Mouse (Mus musculus) bone marrow, adult 2 months (tissue): Measurements from ENCODE around the gene Dennd2d. TPM values are rescaled to one million over a fixed set of nuclear protein-coding genes. Genes with fewer than 3 reads are reported as not detected.

ENCODE experiments used
- H3K27ac ChIP-seq: fragments of 200-500 bp; 2 replicates; pipeline ENCODE4 v1.5.1; 2012; ENCODE audit warnings: low read depth, mild to moderate bottlenecking, control low read depth, inconsistent platforms, low read length; ENCODE audit not compliant: control insufficient read depth, poor library complexity, insufficient read depth
- H3K4me1 ChIP-seq: fragments of 200-500 bp; 2 replicates; pipeline ENCODE4 v1.6.1; 2011; ENCODE audit warnings: low read length; ENCODE audit not compliant: control insufficient read depth, insufficient read depth
- H3K4me3 ChIP-seq: fragments of 200-500 bp; replicated peaks from 2 replicates; pipeline ENCODE3; 2011; ENCODE audit warnings: mild to moderate bottlenecking, low read depth, low read length, control low read depth; ENCODE audit not compliant: control insufficient read depth
- CTCF ChIP-seq: fragments of 200-500 bp; IDR thresholded peaks from 2 replicates; pipeline ENCODE4 v1.5.1; 2011; ENCODE audit warnings: low read length, control low read depth; ENCODE audit not compliant: control insufficient read depth, insufficient read depth
- POLR2A ChIP-seq: fragments of 200-500 bp; IDR thresholded peaks from 2 replicates; pipeline ENCODE4 v1.6.1; 2011; ENCODE audit warnings: low read depth, mild to moderate bottlenecking, control low read depth, low read length, borderline replicate concordance; ENCODE audit not compliant: control insufficient read depth
- WGBS: fragments of 180-500 bp; shearing (Covaris S2); methylation state at CpG from one replicate; pipeline ENCODE4 v1.1.7; 2018; 5-methylcytosine and 5-hydroxymethylcytosine counted together
- polyA plus RNA-seq: library from polyadenylated mRNA; stranded (reverse); fragments of >200 nt; gene quantifications from 2 replicates; pipeline ENCODE4 v1.2.4, GENCODE M21; 2011; ENCODE audit warnings: low replicate concordance; ENCODE audit not compliant: missing spikeins, insufficient read depth, insufficient read length

Gene Dennd2d
- polyA plus RNA-seq = 12.3 and 35.4 TPM in 2 replicates

DNA sequence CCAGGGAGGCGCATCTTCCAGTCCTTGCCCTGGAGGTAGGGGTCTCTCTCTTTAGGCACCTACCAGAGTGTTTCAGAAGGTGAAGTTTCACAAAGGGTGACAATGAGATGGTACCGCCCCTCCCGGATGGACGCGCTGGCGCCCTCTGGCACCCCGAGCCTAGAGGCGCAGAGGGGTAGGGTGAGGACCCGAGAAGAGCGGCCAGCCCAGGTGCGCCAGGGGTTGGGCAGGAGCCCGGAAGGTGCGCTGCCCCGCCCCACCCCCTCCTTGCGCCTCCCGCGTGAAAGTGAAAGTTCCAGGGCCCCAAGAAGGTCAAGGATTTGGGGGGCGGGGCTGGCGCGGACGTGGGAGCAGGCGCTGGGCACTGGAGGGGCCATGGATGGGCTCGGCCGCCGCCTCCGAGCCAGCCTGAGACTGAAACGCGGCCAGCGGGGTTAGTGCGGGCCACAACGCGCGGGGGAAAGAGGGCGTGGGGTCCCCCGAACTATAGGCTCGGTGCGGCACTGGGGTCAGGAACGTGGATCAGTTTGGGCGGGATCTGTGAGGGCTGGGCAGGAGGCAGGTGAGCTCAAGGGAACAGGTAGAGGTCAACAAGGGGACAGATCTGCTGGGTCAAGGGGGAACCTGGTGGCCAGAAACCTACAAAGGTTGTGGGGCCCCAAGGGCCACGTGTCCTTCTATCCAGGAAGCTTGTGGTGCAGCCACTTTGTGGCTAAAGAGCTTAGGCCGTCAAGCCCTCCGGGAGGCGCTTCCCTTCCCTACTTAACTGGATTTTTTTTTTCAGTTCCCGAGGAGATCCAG lies at the start of gene Dennd2d:
Gene Dennd2d (plus strand): TSS at position 125 of the 801 bp plus-strand sequence.
- peak within 1 kb of the TSS; percentile 95 for H3K27ac ChIP-seq
- WGBS = under 1% methylated on average over 44 of the region's 44 CpGs

DNA sequence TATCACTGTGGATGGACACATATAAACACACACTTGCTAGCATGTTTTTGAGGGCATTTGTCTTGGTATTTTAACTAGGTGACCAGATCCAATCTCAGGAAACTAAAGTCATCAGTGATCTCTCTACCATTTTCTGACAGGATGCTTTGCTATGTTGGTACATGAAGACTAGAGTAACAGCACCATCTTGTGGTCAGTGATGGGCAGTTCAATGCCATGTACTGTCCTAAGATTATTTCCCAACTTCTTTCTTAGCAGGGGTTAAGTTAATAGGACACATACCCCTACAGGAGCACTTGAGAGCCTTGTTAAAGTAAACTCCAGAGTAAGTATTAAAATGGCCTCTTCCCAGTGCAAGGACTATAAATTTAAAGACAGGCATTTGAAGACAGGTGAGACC lies 33.6 kb upstream of the Dennd2d start:
- Histone ChIP-seq H3K27ac (no peak overlapping the region), H3K4me1 (no peaks in the 10 kb centered on the region), H3K4me3 (no peak overlapping the region)
- TF ChIP-seq POLR2A (no peak), CTCF (peak; percentile 47)

More for the DNA sequence above, at the start of gene Dennd2d:
- Histone ChIP-seq H3K4me1 (peaks cover 3% of the 10 kb centered on the region), H3K4me3 (peak within 1 kb of the TSS; percentile 86)
- TF ChIP-seq CTCF (peak; percentile 27; the same call in 1 of the 2 replicates), POLR2A (peak; percentile 50; the same call in 1 of the 2 replicates)

GRCm38 (mm10) chr3:106448995-106449394 lies 33.2 kb upstream of the Dennd2d start:
- Histone ChIP-seq H3K27ac (no peak overlapping the region), H3K4me1 (no peaks in the 10 kb centered on the region), H3K4me3 (no peak overlapping the region)
- no peak for TF ChIP-seq CTCF
- TF ChIP-seq POLR2A = no peak

GRCm38 (mm10) chr3:106449567-106449966 lies 32.6 kb upstream of the Dennd2d start:
- H3K27ac ChIP-seq = peak overlapping the region; percentile 78; the same call in 1 of the 2 replicates
- no peak overlapping the region for H3K4me3 ChIP-seq
- H3K4me1 ChIP-seq = no peaks in the 10 kb centered on the region
- 5% methylated on average over 4 of the region's 4 CpGs for WGBS
- TF ChIP-seq POLR2A (no peak), CTCF (no peak)

DNA sequence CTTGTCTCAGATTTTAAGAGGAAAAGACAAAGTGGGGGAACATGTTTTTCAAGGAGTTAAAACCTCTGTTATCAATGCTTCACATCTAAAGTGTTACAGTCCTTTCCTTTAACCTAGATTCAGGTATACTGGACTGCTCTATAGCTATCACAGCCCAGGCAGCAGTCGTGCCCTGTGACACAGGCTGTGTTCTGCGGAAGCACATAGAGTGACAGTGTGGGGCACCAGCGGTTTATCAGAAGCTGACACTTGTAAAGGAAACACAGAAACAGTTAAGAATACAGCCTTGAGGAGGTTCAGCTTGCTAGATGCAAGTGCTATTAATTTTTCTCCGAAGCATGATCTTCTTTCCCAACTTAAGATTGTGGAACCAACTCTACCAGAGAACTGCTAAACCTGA lies 29.6 kb upstream of the Dennd2d start:
- Histone ChIP-seq H3K4me3 (no peak overlapping the region), H3K4me1 (no peaks in the 10 kb centered on the region), H3K27ac (no peak overlapping the region)
- TF ChIP-seq CTCF (no peak), POLR2A (no peak)
- WGBS = 38% methylated on average over 4 of the region's 4 CpGs

DNA sequence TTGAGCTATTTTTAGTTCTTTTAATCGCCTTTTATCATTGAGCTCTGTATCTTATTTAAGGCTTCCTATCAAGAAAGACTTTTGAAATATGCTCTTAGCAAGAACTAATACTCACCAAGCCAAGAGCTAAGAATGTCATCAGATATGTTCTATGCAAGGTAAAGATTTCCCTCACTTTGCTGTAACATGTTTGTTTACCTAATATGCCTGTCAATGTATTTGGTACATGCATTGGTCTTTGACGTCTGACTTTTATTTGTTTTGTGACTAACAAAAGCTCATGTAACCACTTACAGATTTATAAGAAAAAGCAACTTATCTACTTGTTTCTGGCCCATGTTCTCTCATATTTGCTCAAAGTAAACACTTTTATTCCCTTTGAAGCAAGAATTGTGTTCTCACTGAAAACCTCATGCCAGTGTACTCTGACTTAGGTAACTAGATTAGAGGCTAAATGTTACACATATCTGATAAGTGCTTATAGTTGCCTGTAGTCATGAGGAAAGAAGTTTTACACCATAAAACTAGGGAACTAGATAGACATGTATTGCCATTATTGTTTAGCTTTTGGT lies 24.8 kb upstream of the Dennd2d start:
- H3K4me3 ChIP-seq = no peak overlapping the region
- no peak for TF ChIP-seq POLR2A
- TF ChIP-seq CTCF = no peak
- H3K27ac ChIP-seq = no peak overlapping the region
- WGBS = 80% methylated on average over 2 of the region's 2 CpGs
- no peaks in the 10 kb centered on the region; the same call in 1 of the 2 replicates for H3K4me1 ChIP-seq

DNA sequence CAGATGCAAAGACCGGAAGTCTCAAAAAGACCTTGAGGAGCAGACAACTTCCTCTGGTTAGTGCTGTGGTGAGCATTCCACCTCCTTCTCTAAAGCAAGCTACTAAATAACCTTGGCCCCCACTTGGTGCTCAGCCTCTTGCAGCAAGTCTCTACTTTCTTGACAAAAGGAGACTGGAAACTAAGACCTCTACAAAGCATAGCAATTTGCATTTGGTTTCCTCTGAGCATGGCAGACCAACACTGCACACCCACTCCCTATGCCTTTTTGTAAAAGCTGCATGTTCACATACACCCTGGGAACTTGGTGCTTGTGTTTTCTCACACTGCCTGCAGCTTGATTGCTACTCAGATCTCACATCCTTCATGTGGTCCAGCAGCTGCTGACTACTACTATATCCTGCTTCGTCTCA lies 20.1 kb upstream of the Dennd2d start:
- peak overlapping the region; percentile 69 for H3K27ac ChIP-seq
- WGBS = 5% methylated on average over 2 of the region's 2 CpGs
- no peak overlapping the region for H3K4me3 ChIP-seq
- no peak for TF ChIP-seq POLR2A
- TF ChIP-seq CTCF = no peak
- H3K4me1 ChIP-seq = no peaks in the 10 kb centered on the region; the same call in 1 of the 2 replicates

GRCm38 (mm10) chr3:106462493-106462892 lies 19.7 kb upstream of the Dennd2d start:
- no peaks in the 10 kb centered on the region; the same call in 1 of the 2 replicates for H3K4me1 ChIP-seq
- TF ChIP-seq POLR2A (no peak), CTCF (no peak)
- WGBS = 26% methylated on average over 3 of the region's 3 CpGs

DNA sequence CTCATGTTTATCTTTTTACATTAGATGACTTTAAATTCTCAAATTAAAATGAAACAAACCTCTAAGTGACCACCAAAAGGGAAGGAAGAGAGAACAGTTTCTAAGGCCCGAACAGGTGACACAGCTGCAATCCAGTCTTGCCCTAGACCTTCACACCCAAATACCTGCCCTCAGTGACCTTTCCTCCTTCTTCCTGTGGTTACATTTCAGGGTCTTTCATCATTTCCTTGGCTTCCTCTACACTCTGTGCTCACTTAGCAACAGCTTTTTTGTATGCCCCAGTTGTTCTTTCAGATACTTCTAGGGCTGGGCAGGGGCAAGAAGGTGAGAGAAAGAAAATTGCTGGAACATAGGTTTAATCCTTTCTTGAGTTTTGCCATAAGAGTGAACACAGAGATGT lies 17.5 kb upstream of the Dennd2d start:
- 15% methylated on average over 1 of the region's 1 CpGs for WGBS
- Histone ChIP-seq H3K27ac (no peak overlapping the region), H3K4me3 (no peak overlapping the region), H3K4me1 (peaks cover 2% of the 10 kb centered on the region; the same call in 1 of the 2 replicates)
- TF ChIP-seq CTCF (no peak), POLR2A (no peak)

More at GRCm38 (mm10) chr3:106462493-106462892, 19.7 kb upstream of the Dennd2d start:
- peak overlapping the region; percentile 69; the same call in 1 of the 2 replicates for H3K27ac ChIP-seq
- H3K4me3 ChIP-seq = no peak overlapping the region
